10 mouse cellular contexts compared by ENCODE assay signal in genomic region chr12:104940027-104940386, GRCm38 (mm10).
DNase-seq lines count a peak whose midpoint lies in the region; ATAC-seq lines count a peak whose summit lies in the region.
"Had no signal": no experiment of that assay in that cellular context is flagged by ENCODE, and none has a peak within 500 bp of the region (broad histone marks: within the 10 kb centered on the region; RNA-seq: fewer than 3 reads in every experiment).

No protein-coding gene starts in this region.

- H3K36me3 ChIP-seq in limb, embryonic 11.5 days (ENCODE audit: control insufficient read depth, insufficient read depth, low read length) = no peaks in the 10 kb centered on the region; the same call in 1 of the 2 replicates
- no peaks in the 10 kb centered on the region for H3K36me3 ChIP-seq in limb, embryonic 10.5 days
- H3K36me3 ChIP-seq in hindbrain, embryonic 13.5 days = no peaks in the 10 kb centered on the region
- H3K36me3 ChIP-seq in intestine, embryonic 16.5 days (ENCODE audit: control insufficient read depth, insufficient read depth, low read length) = no peaks in the 10 kb centered on the region
- H3K36me3 ChIP-seq in neural tube, embryonic 12.5 days = no peaks in the 10 kb centered on the region

- DNase-seq in limb, embryonic 11.5 days (ENCODE audit: low spot score) = no peak
- no peak for DNase-seq in limb, embryonic 10.5 days (ENCODE audit: low spot score)
- DNase-seq in cerebellum, postnatal 36 days = no peak
- no peak for DNase-seq in kidney, postnatal 10 days

- no peak overlapping the region for H3K9ac ChIP-seq in limb, embryonic 11.5 days (ENCODE audit: low read length)
- H3K9ac ChIP-seq in hindbrain, embryonic 13.5 days = no peak overlapping the region; the same call in 1 of the 2 replicates
- no peak overlapping the region for H3K9ac ChIP-seq in intestine, embryonic 16.5 days (ENCODE audit: low read depth, low read length)
- no peak overlapping the region for H3K9ac ChIP-seq in neural tube, embryonic 12.5 days
- H3K9ac ChIP-seq: liver, embryonic 13.5 days had no signal

- H3K9me3 ChIP-seq in limb, embryonic 11.5 days (ENCODE audit: control insufficient read depth, low read length) = no peaks in the 10 kb centered on the region; the same call in 1 of the 2 replicates
- H3K9me3 ChIP-seq in limb, embryonic 10.5 days (replicated peaks) = peaks cover 3% of the 10 kb centered on the region; the same call in 1 of the 2 replicates
- no peaks in the 10 kb centered on the region for H3K9me3 ChIP-seq in hindbrain, embryonic 13.5 days
- peaks cover 8% of the 10 kb centered on the region for H3K9me3 ChIP-seq in intestine, embryonic 16.5 days (ENCODE audit: control insufficient read depth, low read length)
- H3K9me3 ChIP-seq in neural tube, embryonic 12.5 days = 0 out of 2 replicates have a peak, but pooled peaks cover 5% of the 10 kb centered on the region
- H3K9me3 ChIP-seq: liver, embryonic 13.5 days had no signal

- WGBS in limb, embryonic 11.5 days = 11% methylated on average over 4 of the region's 4 CpGs
- 9% methylated on average over 4 of the region's 4 CpGs for WGBS in limb, embryonic 10.5 days
- 11% methylated on average over 4 of the region's 4 CpGs for WGBS in hindbrain, embryonic 13.5 days
- WGBS in intestine, embryonic 16.5 days = 18% methylated on average over 4 of the region's 4 CpGs
- WGBS in neural tube, embryonic 12.5 days = 4% methylated on average over 4 of the region's 4 CpGs

- no peak overlapping the region for H3K4me2 ChIP-seq in limb, embryonic 11.5 days (ENCODE audit: low read depth, severe bottlenecking)
- no peak overlapping the region for H3K4me2 ChIP-seq in hindbrain, embryonic 13.5 days
- H3K4me2 ChIP-seq in intestine, embryonic 16.5 days (ENCODE audit: low read depth, low read length) = no peak overlapping the region
- no peak overlapping the region; the same call in 1 of the 2 replicates for H3K4me2 ChIP-seq in neural tube, embryonic 12.5 days (replicated peaks)
- H3K4me2 ChIP-seq: liver, embryonic 13.5 days had no signal

- peak; percentile 41 for ATAC-seq in limb, embryonic 11.5 days (ENCODE audit: insufficient number of reproducible peaks, low FRiP score, low TSS enrichment, low read depth)
- ATAC-seq in hindbrain, embryonic 13.5 days (ENCODE audit: low FRiP score) = peak; percentile 44
- ATAC-seq in intestine, embryonic 16.5 days = peak; percentile 14; the same call in 1 of the 2 replicates
- peak; percentile 55 for ATAC-seq in neural tube, embryonic 12.5 days (ENCODE audit: low FRiP score, low read depth)

- no peak overlapping the region for H3K4me3 ChIP-seq in limb, embryonic 11.5 days (ENCODE audit: low read depth, low read length)
- no peak overlapping the region for H3K4me3 ChIP-seq in limb, embryonic 10.5 days
- no peak overlapping the region for H3K4me3 ChIP-seq in hindbrain, embryonic 13.5 days
- no peak overlapping the region for H3K4me3 ChIP-seq in intestine, embryonic 16.5 days (ENCODE audit: low read length)
- H3K4me3 ChIP-seq in neural tube, embryonic 12.5 days = no peak overlapping the region
- H3K4me3 ChIP-seq: left cerebral cortex, adult 2 months; liver, embryonic 13.5 days had no signal

- peaks cover 13% of the 10 kb centered on the region for H3K4me1 ChIP-seq in limb, embryonic 11.5 days (ENCODE audit: control insufficient read depth, insufficient read depth, low read length)
- H3K4me1 ChIP-seq in limb, embryonic 10.5 days = peaks cover 26% of the 10 kb centered on the region
- H3K4me1 ChIP-seq in hindbrain, embryonic 13.5 days (replicated peaks) = peaks cover 17% of the 10 kb centered on the region; the same call in 1 of the 2 replicates
- 0 out of 2 replicates have a peak, but pooled peaks cover 5% of the 10 kb centered on the region for H3K4me1 ChIP-seq in intestine, embryonic 16.5 days (ENCODE audit: control insufficient read depth, insufficient read depth, low read length)
- H3K4me1 ChIP-seq in neural tube, embryonic 12.5 days = no peaks in the 10 kb centered on the region
- H3K4me1 ChIP-seq: liver, embryonic 13.5 days had no signal

- no peaks in the 10 kb centered on the region for H3K27me3 ChIP-seq in limb, embryonic 11.5 days (ENCODE audit: control insufficient read depth, insufficient read depth, low read length)
- peaks cover 13% of the 10 kb centered on the region for H3K27me3 ChIP-seq in limb, embryonic 10.5 days (ENCODE audit: low read depth, poor library complexity, severe bottlenecking)
- peaks cover 25% of the 10 kb centered on the region; the same call in 1 of the 2 replicates for H3K27me3 ChIP-seq in hindbrain, embryonic 13.5 days
- H3K27me3 ChIP-seq in intestine, embryonic 16.5 days (replicated peaks; ENCODE audit: control insufficient read depth, insufficient read depth, low read length) = no peaks in the 10 kb centered on the region
- H3K27me3 ChIP-seq in neural tube, embryonic 12.5 days (replicated peaks) = peaks cover 6% of the 10 kb centered on the region
- H3K27me3 ChIP-seq: CH12.LX; liver, embryonic 13.5 days had no signal

- H3K27ac ChIP-seq in limb, embryonic 11.5 days (replicated peaks; ENCODE audit: low read depth, low read length) = no peak overlapping the region
- H3K27ac ChIP-seq in limb, embryonic 10.5 days = no peak overlapping the region
- H3K27ac ChIP-seq in hindbrain, embryonic 13.5 days = no peak overlapping the region
- no peak overlapping the region for H3K27ac ChIP-seq in intestine, embryonic 16.5 days (ENCODE audit: low read length)
- H3K27ac ChIP-seq in neural tube, embryonic 12.5 days = no peak overlapping the region
- H3K27ac ChIP-seq: left cerebral cortex, adult 2 months; liver, embryonic 13.5 days had no signal
